Mouse (Mus musculus) kidney, adult 2 months (tissue): ENCODE measurements at regions not wholly inside any gene's neighbourhood (a gene's known extent, or its start where the extent isn't known, plus 50 kb on each side); places are given as distances from the start of the nearest gene placed in this dataset.

Experiments
- CTCF ChIP-seq: fragments of 200-500 bp; conservative IDR thresholded peaks from 2 replicates; pipeline ENCODE4 v1.5.1; 2011; ENCODE audit warnings: low read depth, mild to moderate bottlenecking, control low read depth, low read length, moderate library complexity, mixed read lengths; ENCODE audit not compliant: insufficient read depth, insufficient read length
- POLR2A ChIP-seq: fragments of 200-500 bp; IDR thresholded peaks from one replicate; pipeline ENCODE4 v1.6.1; 2011; ENCODE audit warnings: low read depth, low read length, control low read depth

GRCm38 (mm10) chr6:24301146-24301545 is 133.3 kb upstream of the Slc13a1 start:
- TF ChIP-seq CTCF (no peak), POLR2A (no peak)
